Comparison of ENCODE assay signal across 8 mouse cellular contexts in the genomic region with DNA sequence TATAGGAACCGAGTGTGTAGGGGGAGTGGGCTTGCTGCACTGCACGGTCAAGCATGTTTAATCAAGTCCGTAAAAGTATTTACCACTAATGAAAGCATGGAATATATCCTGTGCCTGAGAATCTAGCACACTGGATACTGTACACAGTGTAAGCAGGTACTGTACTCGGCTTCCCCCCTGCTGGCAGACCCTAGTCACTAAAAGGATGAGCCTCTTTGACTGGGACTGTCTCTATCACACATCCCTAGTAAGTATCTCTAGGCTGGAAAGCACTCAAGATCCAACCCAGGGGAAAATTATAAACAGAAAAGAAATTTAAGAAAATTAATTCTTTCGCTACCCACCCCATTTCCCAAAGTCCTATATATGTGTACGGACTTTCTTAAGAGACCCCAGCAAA. TPM values are rescaled to one million over a fixed set of nuclear protein-coding genes. Genes with fewer than 3 reads are reported as not detected.
DNase-seq lines count a peak whose midpoint lies in the region; ATAC-seq and TF ChIP-seq lines count a peak whose summit lies in the region.

No protein-coding gene starts in this region.

- intact Hi-C loops in left cerebral cortex, adult 2 months (cut with DNase I) = loop anchor here (2.0 to 5.0 kb wide), 4 partner anchors 61 to 1031 kb away; partner anchors contain the start of gene Sox4

- ATAC-seq in forebrain, embryonic 14.5 days = no peak
- ATAC-seq in kidney, postnatal 0 days (replicated peaks; ENCODE audit: low FRiP score, low read depth) = no peak
- ATAC-seq in midbrain, embryonic 13.5 days = no peak

- WGBS in forebrain, embryonic 14.5 days = 22% methylated on average over 6 of the region's 6 CpGs
- WGBS in kidney, postnatal 0 days = 12% methylated on average over 6 of the region's 6 CpGs
- WGBS in midbrain, embryonic 13.5 days = 32% methylated on average over 6 of the region's 6 CpGs

- H3K36me3 ChIP-seq in forebrain, embryonic 14.5 days (ENCODE audit: control insufficient read depth, insufficient read depth, low read length) = no peaks in the 10 kb centered on the region
- H3K36me3 ChIP-seq in kidney, postnatal 0 days (ENCODE audit: insufficient read depth, low read length) = 0 out of 2 replicates have a peak, but pooled peaks cover 3% of the 10 kb centered on the region
- H3K36me3 ChIP-seq in midbrain, embryonic 13.5 days = no peaks in the 10 kb centered on the region; the same call in 1 of the 2 replicates

- peak overlapping the region; percentile 97 for H3K9ac ChIP-seq in forebrain, embryonic 14.5 days (ENCODE audit: low read length)
- peak overlapping the region; percentile 97 for H3K9ac ChIP-seq in kidney, postnatal 0 days (ENCODE audit: low read depth, low read length)
- H3K9ac ChIP-seq in midbrain, embryonic 13.5 days (replicated peaks) = peak overlapping the region; percentile 92

- no peaks in the 10 kb centered on the region for H3K9me3 ChIP-seq in forebrain, embryonic 14.5 days (replicated peaks; ENCODE audit: control insufficient read depth, low read length)
- no peaks in the 10 kb centered on the region for H3K9me3 ChIP-seq in kidney, postnatal 0 days (replicated peaks; ENCODE audit: low read length)
- H3K9me3 ChIP-seq in midbrain, embryonic 13.5 days = no peaks in the 10 kb centered on the region

- H3K4me2 ChIP-seq in forebrain, embryonic 14.5 days (ENCODE audit: low read length) = peak overlapping the region; percentile 97
- peak overlapping the region; percentile 100 for H3K4me2 ChIP-seq in kidney, postnatal 0 days (ENCODE audit: low read length)
- peak overlapping the region; percentile 99 for H3K4me2 ChIP-seq in midbrain, embryonic 13.5 days (replicated peaks)

- no peaks in the 10 kb centered on the region for H3K27me3 ChIP-seq in forebrain, embryonic 14.5 days (replicated peaks; ENCODE audit: control insufficient read depth, insufficient read depth, low read length)
- no peaks in the 10 kb centered on the region for H3K27me3 ChIP-seq in kidney, postnatal 0 days (ENCODE audit: insufficient read depth, low read length)
- no peaks in the 10 kb centered on the region for H3K27me3 ChIP-seq in midbrain, embryonic 13.5 days

- DNase-seq in left cerebral cortex, adult 2 months (ENCODE audit: extremely low spot score in 1 of 2, low spot score in 2 of 2) = peak in 1 of 2 experiments; percentile 24
- DNase-seq in left cerebral cortex, adult 9 months (ENCODE audit: low spot score in 2 of 2) = no peak
- DNase-seq in T-cell, adult 2 months (ENCODE audit: low spot score) = peak; percentile 32
- DNase-seq in forebrain, embryonic 14.5 days (ENCODE audit: low spot score) = peak; percentile 72
- peak; percentile 85 for DNase-seq in kidney, postnatal 0 days (ENCODE audit: low spot score)
- peak; percentile 61 for DNase-seq in thymus, postnatal 25 days
- DNase-seq in ovary, adult 18-20 months (ENCODE audit: low spot score) = no peak

- H3K4me1 ChIP-seq in forebrain, embryonic 14.5 days (ENCODE audit: control insufficient read depth, insufficient read depth, low read length) = no peaks in the 10 kb centered on the region
- H3K4me1 ChIP-seq in kidney, postnatal 0 days (replicated peaks; ENCODE audit: insufficient read depth, low read length) = peaks cover 4% of the 10 kb centered on the region
- H3K4me1 ChIP-seq in midbrain, embryonic 13.5 days (replicated peaks) = peaks cover 24% of the 10 kb centered on the region

- H3K27ac ChIP-seq in left cerebral cortex, adult 2 months = peak overlapping the region; percentile 89; the same call in 1 of the 2 replicates
- no peak overlapping the region for H3K27ac ChIP-seq in forebrain, embryonic 14.5 days (ENCODE audit: low read depth, low read length)
- H3K27ac ChIP-seq in kidney, postnatal 0 days = peak overlapping the region; percentile 98
- peak overlapping the region; percentile 93 for H3K27ac ChIP-seq in midbrain, embryonic 13.5 days

- peak; percentile 35 for TF ChIP-seq CTCF in left cerebral cortex, adult 2 months (IDR thresholded peaks at IDR 0.05)
- TF ChIP-seq CTCF in kidney, postnatal 0 days (IDR thresholded peaks at IDR 0.05; ENCODE audit: low read depth) = peak; percentile 65

- H3K4me3 ChIP-seq in left cerebral cortex, adult 2 months = peak overlapping the region; percentile 88
- H3K4me3 ChIP-seq in forebrain, embryonic 14.5 days (ENCODE audit: low read depth, low read length) = peak overlapping the region; percentile 95
- peak overlapping the region; percentile 94 for H3K4me3 ChIP-seq in kidney, postnatal 0 days (replicated peaks; ENCODE audit: low read depth, low read length)
- H3K4me3 ChIP-seq in midbrain, embryonic 13.5 days (replicated peaks) = peak overlapping the region; percentile 95

RNA-seq across cellular contexts. Expression of gene E2f3, which starts 2.8 kb away (rescaled TPM):
- total RNA-seq in left cerebral cortex, adult 2 months (2021) = 10 to 100 TPM; 21.1 to 21.8 TPM
- polyA plus RNA-seq in forebrain, embryonic 14.5 days (2014; fragmentation: Nextera tagmentation; extraction: Ambion mirVana) = 6.3 and 6.5 TPM in 2 replicates
- polyA plus RNA-seq in kidney, postnatal 0 days (2015; fragmentation: Nextera tagmentation; extraction: Ambion mirVana) = 8.2 and 9.2 TPM in 2 replicates
- 7.0 and 7.6 TPM in 2 replicates for polyA plus RNA-seq in midbrain, embryonic 13.5 days (2015; fragmentation: Nextera tagmentation; extraction: Ambion mirVana)

Comparison
In these comparisons a context has a peak if more than half of its experiments do, and no peak if none do; other contexts are left out.
1. DNase-seq: peak in T-cell, adult 2 months (single experiment), forebrain, embryonic 14.5 days (single experiment), kidney, postnatal 0 days (single experiment) and thymus, postnatal 25 days (single experiment); none in left cerebral cortex, adult 9 months (0 of 2) and ovary, adult 18-20 months (single experiment).
2. Peak in every context shown above with its lines, with median percentiles within 50 percentile points of each other: H3K4me3 ChIP-seq, H3K4me2 ChIP-seq and H3K9ac ChIP-seq.